Mouse (Mus musculus): ENCODE data around the gene Tmigd3.

Gene Tmigd3

DNA sequence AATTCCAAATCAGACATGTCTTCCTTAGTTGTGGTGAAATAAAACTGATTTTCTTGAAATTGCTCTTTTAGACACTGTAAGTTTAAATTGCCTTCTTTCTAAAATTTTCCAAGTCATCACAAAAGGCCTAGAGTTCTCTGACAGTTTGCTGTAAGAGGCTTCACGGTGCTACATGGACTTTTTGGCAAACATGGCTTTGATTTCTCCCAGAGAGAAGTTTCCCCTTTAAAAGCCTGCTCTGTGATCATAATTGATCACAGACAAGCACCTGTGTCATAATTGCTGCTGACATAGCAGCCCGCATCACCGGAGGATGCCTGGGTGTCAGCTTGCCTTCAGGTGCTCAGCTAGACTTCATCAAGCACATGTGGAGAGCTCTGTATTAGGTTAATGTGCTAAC is at the start of gene Tmigd3, which contains the start of gene Adora3:
Tmigd3 (plus strand) TSS at position 346 of the 400 bp plus-strand sequence.
Adora3 (plus strand) TSS at position 301 of the 400 bp plus-strand sequence.
- no peak for DNase-seq (ENCODE audit: low read depth, low spot score)

DNA sequence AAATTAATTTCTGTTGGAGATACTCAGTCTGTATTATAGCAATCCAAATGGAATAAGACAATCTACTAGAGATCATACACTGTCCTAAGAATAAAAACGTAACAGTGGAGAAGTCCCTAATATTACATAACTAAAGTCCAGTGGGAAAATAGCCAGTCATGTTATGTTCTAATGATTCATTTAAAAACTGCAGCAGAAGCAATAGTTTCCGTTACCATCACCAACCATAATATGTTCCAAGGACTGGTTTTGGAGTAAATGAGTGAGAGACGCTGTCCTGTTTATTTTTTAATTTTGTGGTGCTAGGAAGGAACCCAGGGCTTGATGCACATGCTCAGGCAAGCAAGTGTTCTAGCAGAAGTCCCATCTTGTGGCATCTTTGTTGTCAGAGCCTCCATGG is 49.2 kb upstream of the Tmigd3 start:
- no peak for DNase-seq (ENCODE audit: low read depth, low spot score)

DNA sequence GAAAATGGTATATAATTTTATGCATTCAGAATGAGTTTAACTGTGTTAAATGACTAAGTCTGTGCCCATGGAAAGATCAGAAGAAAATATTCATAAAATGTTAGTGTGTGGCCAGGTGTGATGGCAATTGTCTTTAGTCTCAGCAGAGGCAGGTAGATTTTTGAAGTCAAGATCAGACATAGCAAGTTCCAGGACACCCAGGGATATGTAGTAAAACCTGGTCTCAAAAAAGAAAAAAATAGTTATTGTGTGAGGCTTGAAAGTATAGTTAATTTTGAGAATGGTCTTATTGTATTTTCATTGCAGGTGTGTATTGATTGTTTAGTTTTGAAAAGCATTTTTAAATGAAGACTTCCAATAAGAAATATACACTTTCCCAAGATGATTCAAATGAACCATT is 47.1 kb upstream of the Tmigd3 start:
- DNase-seq (ENCODE audit: low read depth, low spot score), result no peak

DNA sequence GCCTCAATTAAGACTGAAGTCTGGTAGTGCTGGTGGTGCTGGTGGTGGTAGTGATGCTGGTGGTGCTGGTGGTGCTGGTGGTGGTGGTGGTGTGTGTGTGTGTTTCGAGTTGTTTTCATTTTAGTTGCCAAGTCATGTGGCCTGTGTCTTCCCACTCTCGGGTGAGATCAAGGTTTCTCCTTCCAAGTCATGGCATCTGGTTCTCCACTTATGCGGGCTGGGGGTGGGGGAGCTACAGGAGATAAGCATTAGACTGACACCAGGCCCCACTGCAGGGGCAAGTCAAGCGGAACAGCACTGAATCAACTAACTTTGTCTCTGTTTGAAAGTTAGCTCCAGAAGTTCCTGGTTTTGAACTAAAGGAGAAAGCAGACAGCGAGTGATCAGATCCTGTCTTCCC is 46.6 kb upstream of the Tmigd3 start:
- peak; percentile 54 for DNase-seq (ENCODE audit: low read depth, low spot score)

DNA sequence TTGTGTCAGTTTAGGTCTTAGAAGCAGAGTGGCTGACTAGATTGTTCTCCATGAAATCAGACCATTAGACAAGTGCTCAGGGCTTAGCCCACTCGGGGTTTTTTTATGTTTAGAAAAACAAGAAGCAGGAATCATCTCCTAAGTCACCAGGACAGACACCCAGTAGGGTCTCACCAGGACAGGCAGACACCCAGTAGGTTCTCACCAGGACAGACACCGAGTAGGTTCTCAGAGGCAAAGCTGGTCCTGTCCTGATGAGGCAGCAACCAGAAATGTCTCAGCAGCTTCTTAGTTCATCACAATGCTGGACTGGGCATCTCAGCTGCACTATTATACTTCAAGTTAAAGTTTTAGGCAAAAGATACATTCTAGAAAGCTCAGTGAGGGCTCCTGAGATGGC is 46.0 kb upstream of the Tmigd3 start:
- DNase-seq (ENCODE audit: low read depth, low spot score), result peak; percentile 41

DNA sequence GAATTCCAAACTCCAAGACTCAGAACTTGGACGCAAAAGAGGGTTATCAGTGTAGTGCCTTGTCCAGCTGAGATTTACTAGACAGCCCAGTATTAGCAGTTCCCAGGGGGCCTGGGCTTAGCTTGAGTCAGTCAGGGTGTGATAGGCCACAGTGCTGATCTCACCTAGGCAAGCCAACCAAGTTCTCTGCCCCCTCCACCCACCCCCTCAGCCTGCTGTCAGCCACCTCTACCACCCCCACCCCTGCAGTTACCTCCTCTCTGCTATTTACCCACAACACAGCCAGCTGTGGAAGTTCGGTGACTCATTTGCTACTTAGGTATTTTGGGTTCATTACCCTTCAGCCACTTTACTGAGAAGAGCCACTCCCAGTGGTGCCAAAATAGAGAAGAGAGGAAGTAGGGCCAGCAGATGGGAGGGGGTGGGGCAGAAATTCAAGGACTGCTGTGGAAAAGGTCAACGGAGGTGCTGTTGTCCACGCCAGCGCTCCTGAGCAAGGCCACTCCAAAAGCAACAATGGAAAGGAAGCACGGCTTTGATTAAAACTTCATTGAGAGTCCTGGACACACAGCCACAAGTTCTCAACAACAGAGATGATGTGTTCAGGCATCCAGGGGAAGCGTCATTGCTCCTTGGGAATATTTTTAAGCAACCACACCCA is 45.1 kb upstream of the Tmigd3 start:
- DNase-seq (ENCODE audit: low read depth, low spot score), result peak; percentile 86

DNA sequence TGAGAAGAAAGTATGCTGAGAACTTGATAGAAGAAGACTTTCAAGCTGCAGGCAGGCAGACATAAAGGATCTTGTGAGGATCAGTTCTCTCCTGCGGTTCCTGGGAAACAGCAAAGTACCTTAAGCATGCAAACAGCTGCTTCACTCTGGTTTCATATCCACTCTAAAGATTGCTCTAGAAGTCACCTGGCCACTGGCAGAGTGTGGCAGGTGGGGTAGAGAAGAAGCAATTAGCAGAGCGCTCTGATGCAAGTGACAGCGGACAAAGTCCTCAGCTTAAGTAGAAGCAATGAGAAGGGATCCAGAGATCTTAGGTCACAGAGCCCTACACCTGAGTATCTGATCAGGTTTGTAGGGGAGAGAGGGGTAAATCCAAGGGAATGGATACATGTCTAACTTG is 39.1 kb upstream of the Tmigd3 start:
- DNase-seq (ENCODE audit: low read depth, low spot score), result peak; percentile 44

DNA sequence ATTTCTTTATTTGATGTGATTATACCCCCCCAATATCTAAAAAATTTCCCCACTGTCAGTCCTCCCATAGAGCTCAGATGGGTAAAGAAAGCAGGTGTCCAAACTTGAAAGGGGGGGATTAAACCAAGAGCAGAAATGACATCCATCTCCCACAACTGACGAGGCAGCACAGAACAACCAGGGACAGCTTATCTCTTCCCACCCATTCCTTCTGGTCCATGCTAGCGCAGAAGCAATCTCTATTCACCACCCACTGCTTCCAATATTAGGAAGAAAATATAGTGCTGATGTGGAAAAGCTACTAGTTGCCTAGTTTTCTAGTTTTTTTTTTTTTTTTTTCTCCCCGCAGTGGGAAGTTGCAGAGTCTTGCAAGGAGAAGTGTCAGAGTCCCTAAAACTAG is 34.8 kb upstream of the Tmigd3 start:
- no peak for DNase-seq (ENCODE audit: low read depth, low spot score)

DNA sequence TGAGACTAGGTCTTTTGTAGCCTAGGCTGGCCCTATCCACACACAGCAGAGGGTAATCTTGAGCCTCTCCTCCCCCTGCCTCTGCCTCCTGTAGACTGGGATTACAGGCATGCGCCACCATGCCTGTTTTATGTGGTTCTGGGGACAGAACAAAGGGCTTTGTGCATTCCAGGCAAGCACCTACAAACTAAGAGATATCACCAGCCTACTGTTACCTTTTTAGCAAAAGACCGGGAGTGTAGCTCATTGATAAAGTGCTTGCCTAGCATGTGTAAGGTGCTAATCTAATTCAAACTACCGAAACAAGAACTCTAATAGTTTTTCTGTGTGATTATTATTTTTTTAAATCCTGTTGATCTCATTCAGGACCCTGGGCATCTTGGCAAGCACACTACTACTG is 33.8 kb upstream of the Tmigd3 start:
- no peak for DNase-seq (ENCODE audit: low read depth, low spot score)

DNA sequence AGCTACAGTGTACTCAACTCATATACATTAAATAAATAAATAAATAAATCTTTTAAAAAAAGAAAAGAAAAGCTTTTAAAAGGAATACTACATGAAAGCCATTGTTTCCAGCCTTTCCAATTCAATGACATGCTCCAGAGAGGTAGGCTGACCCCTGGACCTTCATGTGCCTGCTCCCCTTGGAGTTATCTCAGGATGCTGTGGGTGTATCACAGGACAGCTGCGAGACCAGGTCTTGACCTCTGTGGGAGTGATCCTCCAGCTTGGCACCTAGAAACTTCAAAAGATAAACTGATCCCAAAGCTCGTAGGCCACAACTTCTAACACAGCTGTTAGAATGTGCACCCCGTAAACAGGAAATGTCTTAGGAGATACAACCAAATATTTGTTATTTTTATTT is 32.0 kb upstream of the Tmigd3 start:
- no peak for DNase-seq (ENCODE audit: low read depth, low spot score)

DNA sequence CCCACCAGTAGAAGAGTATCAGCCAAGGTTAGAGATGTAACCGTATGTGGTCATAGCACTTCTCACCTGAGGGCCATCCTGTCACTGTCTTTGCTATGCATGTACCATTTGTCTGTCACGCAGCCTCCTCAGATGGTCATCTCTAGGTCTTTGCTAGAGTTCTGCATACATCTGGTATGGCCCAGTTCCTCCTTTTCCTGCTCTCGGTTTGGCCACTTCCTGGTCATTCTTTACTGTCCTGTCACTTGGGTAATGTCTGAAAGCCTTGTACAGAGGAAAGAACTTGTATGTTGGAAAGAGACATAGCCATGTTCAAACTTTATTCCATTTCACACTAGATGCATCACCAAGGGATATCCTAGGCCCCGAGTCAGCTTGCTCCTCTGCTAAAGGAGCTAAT is 30.9 kb upstream of the Tmigd3 start:
- no peak for DNase-seq (ENCODE audit: low read depth, low spot score)

DNA sequence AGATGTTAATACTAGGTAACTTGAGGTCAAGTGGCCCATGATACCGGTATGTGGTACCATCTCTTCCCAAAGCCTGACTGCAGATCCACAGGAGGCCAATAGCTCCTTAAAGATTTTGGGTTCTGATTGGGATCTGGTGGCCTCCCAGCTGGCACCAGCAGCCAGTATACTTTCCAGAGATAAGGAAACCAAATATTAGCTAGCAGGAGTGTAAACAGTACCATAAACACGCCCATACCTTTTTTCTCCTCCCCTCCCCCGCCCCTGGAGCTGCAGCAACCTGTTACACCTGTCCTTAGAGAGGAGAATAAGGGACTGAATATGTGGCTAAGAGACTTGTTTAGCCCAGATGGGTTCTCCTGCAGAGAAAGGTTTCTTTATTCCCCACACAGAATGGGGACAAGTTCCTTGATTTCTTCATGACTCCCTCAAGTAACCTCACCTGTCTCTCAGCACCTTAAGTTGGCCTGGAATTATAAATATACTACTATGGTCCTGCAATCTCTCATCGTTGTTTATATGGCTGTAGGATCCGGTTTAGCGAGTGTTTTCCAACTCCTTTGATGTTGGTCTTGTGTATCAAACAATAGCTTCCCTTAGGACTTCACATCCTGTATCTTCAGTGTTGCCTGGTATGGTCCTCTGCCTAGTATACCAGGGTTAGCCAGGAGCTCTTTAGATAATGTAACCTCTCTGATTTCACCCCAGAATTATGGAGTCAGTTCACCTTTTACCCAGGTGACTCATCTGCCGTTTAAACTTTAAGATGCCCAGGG is 24.2 kb upstream of the Tmigd3 start:
- no peak for DNase-seq (ENCODE audit: low read depth, low spot score)

DNA sequence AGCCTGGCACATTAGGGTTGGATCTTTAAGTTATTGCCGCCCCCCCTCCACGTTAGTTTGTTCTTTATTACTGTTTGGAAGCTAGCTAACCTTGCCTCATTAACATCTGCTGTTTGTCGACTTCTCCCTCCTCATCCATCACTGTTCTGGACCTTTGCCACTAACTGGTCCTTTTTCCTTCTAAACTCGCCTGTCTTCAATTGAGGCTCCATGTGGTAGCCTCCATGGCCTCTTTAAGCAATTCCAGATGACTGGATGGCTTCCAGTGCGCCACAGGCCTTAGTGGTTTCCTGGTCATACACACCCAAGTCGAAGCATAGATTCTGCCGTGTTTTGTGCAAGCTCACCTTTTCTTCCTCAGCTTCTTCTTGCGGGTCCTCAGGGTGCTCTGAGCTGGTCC is 16.9 kb upstream of the Tmigd3 start:
- DNase-seq (ENCODE audit: low read depth, low spot score), result no peak

DNA sequence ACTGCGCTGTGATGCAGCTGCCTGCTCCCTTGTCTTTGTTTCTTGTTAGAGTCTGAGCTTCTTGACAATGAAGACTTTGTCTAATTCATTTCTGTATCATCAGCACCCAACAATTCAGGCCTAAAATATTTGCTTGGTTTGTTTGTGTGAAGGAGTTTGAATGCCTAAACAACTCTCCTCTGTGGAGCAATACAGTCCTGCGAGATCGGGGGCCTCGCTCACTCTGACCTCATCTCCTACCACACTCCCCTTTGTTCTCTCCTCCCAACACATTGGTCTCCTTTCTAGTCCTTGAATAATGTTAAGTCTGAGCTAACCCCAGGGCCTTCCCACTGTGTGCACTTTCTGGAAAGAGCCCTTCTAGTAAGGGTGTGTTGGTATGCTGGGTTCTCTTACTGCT is 15.9 kb upstream of the Tmigd3 start:
- DNase-seq (ENCODE audit: low read depth, low spot score), result no peak

DNA sequence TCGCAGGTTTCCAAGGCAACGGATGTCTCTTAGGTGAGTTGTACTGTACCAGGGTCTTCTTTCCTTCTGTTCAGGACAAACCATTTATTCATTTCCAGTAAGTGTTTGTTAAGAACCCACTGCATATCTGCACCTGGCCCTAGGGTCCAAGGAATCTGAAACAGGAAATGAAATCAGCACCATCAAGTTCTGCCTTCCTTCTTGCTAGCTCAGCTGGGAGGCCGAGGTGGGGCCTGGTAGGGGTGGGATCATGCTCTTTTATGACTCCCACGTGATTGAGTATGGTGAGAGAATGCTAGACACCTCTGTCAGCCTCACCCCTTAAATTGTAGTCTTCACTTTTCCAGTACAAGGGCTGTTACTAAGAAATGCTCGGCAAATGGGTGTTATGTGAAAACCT is 13.2 kb upstream of the Tmigd3 start:
- peak; percentile 80 for DNase-seq (ENCODE audit: low read depth, low spot score)

DNA sequence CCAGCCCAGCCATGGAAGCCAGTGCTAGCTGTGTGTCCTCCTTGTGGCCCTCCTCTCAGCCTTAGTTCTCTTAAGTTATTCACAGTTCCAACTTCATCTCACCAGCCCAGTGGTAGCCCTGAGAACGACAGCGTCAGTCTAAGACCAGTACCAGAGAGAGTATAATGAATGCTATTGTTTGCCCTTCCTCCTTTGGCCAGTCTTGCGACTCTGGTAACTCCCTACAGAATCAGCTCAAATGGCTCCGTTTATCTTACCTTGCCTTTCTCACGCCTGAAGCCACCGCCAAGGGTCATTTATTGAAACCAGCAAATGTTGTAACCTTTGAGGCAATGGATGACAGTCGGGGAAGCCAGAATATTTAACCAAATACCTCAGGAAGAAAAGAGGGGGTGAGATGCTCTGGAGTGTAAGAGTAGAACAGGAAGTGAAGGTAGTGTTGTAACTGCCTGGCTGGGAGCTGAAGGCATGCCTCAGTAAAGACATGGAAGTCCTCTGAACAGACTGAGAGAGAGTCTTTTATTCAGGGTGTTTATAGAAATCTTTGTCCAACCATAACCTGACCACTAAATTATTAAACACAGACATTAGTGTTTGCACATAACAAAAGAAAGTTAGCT is 8.8 kb upstream of the Tmigd3 start:
- peak; percentile 39 for DNase-seq (ENCODE audit: low read depth, low spot score)

DNA sequence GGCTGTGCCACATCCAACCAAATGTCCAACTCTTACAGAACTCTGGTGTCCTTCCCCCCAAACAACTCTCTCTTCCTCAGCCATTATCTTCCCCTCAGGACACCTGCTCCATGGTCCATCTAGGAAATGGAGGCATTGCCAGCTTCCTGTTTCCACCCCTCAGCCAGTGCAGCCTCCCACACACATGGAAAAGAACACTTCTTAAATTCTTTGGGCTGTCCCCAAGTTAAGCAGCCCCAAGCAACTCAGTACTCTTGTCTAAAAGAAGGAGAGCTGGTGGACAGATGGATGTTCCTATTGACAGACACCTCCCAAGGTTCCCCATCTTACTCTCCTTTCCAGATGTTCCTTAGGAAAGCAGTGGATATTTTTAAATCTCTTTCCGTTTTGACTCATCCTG is 6.6 kb upstream of the Tmigd3 start:
- DNase-seq (ENCODE audit: low read depth, low spot score), result no peak

DNA sequence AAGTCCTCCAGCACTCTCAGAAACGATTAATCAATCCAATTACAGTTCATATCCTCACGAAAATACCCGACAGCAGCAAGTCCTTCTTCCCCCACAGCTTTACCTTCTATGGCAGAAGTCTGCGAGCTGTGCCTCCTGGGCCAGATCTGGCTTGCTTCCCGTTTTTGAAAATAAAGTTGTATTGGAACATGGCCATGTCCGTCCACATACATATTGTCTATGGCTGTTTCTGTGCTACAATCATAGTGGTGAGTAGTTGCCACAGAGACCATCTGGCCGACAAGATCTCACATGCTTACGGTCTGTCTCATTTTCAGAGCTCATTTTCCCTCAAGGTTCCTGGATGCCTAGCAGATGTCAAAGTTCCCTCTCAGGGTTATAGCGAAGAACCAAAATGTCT is 5.6 kb upstream of the Tmigd3 start:
- DNase-seq (ENCODE audit: low read depth, low spot score), result no peak

DNA sequence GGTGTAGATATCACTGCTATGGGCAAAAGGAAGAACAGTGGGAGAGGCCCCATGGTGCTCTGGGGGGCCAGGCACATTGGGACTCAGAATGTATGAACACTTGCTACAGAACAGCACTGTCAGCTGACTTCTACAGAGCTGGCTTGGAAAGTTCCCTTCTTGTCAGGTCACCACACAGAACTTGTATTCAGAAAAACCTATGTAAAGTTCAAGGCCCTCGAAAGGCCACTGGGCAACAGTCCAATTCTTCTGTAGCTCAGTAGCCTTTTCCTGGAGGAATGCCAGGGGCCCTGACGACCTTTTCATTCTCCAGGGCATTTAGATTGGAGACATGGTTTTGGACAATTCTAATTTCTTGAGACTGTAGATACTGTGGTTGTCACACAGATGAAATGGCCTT is 2.6 kb upstream of the Tmigd3 start:
- DNase-seq (ENCODE audit: low read depth, low spot score), result no peak

DNA sequence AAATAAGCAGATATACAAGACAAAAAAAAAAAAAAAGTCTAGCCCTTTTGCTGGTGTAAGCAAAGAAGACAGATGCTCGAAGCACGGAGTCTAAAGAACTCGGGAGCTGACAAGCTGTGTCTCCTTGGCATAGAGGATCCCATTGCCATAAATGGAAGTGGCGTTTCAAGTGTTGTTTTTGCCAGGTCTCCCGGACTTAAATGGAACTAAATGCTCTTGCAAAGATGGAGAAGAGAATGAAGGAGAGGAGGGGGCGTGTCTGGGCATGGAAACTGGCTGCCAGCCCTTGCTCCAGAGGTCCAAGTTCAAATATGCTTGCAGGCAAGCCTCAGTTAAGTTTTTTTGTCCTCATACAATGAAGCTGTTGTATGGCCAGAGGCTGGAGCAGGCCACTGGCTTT is 1.3 kb downstream of the Tmigd3 start:
- no peak for DNase-seq (ENCODE audit: low read depth, low spot score)

DNA sequence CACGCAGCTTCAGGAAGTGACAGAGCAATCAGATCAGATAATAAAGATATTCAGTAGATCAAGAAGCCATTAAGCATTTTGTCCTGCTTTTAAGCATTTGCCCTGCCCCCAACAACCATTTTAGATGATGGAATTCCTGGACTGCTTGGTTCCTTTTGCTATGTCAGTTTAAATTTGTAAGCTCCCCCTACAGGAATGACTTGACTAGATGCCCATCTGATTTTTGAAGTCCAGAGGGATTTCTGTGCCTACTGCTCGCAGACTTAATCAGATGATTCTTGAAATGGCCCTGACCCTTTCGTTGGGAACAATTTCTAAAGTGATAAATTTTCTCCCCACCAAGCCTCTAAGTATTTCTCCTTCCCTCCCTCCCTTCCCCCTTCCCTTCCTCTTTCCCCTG is 1.9 kb downstream of the Tmigd3 start:
- no peak for DNase-seq (ENCODE audit: low read depth, low spot score)

DNA sequence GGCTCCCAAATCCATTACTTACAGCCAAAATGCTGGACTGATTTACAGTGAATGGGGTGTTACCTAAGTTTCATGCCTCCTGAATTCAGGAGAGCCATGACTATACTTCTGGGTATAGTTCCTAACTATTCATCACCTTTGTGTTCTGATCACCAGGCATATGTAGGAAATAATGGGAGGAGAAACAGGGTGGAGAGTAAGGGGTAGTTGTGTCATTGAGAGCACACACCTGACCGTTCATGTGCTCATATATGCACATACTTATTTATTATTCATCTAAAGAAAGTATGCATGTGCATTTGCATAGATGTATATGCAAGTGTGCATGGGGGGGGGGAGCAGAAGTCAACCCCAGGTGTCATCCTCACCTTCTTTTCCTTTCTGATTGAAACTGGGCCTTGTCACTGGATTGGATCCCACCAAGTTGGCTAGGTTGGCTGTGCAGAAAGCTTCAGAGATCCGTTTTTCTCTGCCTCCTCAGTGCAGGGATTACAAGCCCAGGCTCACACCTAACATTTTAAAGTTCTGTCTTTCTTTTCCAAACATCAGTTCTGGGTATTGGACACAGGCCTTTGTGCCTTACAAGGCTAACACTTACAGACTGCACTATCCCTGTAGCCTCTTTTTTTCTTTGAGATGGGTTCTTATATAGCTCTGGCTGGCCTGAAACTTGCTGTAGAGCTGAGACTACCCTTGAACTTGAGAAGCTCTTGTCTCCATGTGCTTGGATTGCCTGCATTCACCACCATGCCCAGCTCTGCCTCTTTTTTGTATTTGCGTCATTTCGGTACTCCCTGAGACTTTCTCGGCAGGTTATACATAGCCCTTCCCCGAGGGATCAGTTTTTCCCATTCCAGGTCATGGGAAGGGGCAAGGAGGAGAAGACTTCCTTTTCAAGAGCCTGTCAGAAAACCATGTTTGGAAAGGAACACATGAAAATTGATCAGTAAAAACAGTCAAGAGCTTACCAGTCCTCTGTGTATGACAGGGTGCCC is 3.0 kb downstream of the Tmigd3 start:
- no peak for DNase-seq (ENCODE audit: low read depth, low spot score)

Measured in A20 (cell line).